Mouse (Mus musculus) CH12.LX (cell line): ENCODE results near the gene 2200002D01Rik. TPM values are rescaled to one million over a fixed set of nuclear protein-coding genes. Genes with fewer than 3 reads are reported as not detected.
A peak's percentile ranks its signal among the peaks of the same experiment; 100 is the strongest.

Experiments
- DNase-seq: peaks from one replicate; pipeline ENCODE4 v3.0.0-alpha.2; 2013; ENCODE audit errors: extremely low read depth
- H3K27ac ChIP-seq: 2 replicates; pipeline ENCODE4 v1.5.1; 2012; ENCODE audit warnings: low read depth, mild to moderate bottlenecking, control low read depth, moderate library complexity; ENCODE audit not compliant: insufficient read depth
- H3K27me3 ChIP-seq: replicated peaks from 2 replicates; pipeline ENCODE3; 2012; ENCODE audit warnings: inconsistent platforms
- H3K36me3 ChIP-seq, 2 experiments: replicated peaks in 1 of 2; 2 replicates each; pipeline versions ENCODE3 to v1.6.1; 2012; ENCODE audit warnings: inconsistent platforms in 1 of 2, low read length in 1 of 2, mild to moderate bottlenecking in 1 of 2, mixed read lengths in 1 of 2, moderate library complexity in 1 of 2; ENCODE audit not compliant: control insufficient read depth in 1 of 2, insufficient read depth in 1 of 2
- H3K4me1 ChIP-seq, 2 experiments: 2 replicates each; pipeline ENCODE4 v1.6.1; 2012; ENCODE audit warnings: inconsistent platforms in 1 of 2, moderate library complexity in 1 of 2; ENCODE audit not compliant: insufficient read depth in 2 of 2, control insufficient read depth in 1 of 2
- H3K4me2 ChIP-seq: 2 replicates; pipeline ENCODE4 v1.6.1; 2012; ENCODE audit warnings: low read depth, mild to moderate bottlenecking, control low read depth; ENCODE audit not compliant: poor library complexity, insufficient read depth, severe bottlenecking
- H3K4me3 ChIP-seq, 3 experiments: fragments of 150-350 bp in 1 of 3; sonication (generic) in 1 of 3; replicated peaks in 1 of 3; 2 replicates each; pipeline versions ENCODE3 to v1.5.1; 2011 to 2012; ENCODE audit warnings: low read depth in 2 of 3, low read length in 2 of 3, mild to moderate bottlenecking in 2 of 3, moderate library complexity in 2 of 3, control low read depth in 1 of 3, improper control_type of control experiment in 1 of 3, inconsistent platforms in 1 of 3, mixed read lengths in 1 of 3; ENCODE audit not compliant: poor library complexity in 1 of 3
- H3K79me2 ChIP-seq: replicated peaks from 2 replicates; pipeline ENCODE4 v1.6.1; 2012; ENCODE audit warnings: mild to moderate bottlenecking, moderate library complexity; ENCODE audit not compliant: control insufficient read depth, poor library complexity, insufficient read depth, severe bottlenecking; ENCODE audit errors: extremely low read depth
- H3K9ac ChIP-seq: 2 replicates; pipeline ENCODE4 v1.6.1; 2012; ENCODE audit warnings: low read depth, mild to moderate bottlenecking, control low read depth, moderate library complexity; ENCODE audit not compliant: insufficient read depth
- H3K9me3 ChIP-seq: replicated peaks from 2 replicates; pipeline ENCODE3; 2012; ENCODE audit warnings: low read length, inconsistent platforms, mixed read lengths
- CTCF ChIP-seq, 2 experiments: IDR thresholded peaks in 1 of 2; conservative IDR thresholded peaks in 1 of 2; 2 replicates each; pipeline ENCODE4 v1.5.1; 2011 to 2012; ENCODE audit warnings: low read depth in 2 of 2, low read length in 2 of 2, improper control_type of control experiment in 1 of 2, inconsistent platforms in 1 of 2, mild to moderate bottlenecking in 1 of 2, moderate library complexity in 1 of 2
- IRF4 ChIP-seq: IDR thresholded peaks from 2 replicates; pipeline ENCODE4 v1.6.1; 2014; ENCODE audit warnings: low read depth, mild to moderate bottlenecking, inconsistent platforms, low read length, improper control_type of control experiment
- KAT2A ChIP-seq: IDR thresholded peaks from 2 replicates; pipeline ENCODE4 v1.6.1; 2012; ENCODE audit warnings: low read length, improper control_type of control experiment, inconsistent platforms; ENCODE audit not compliant: insufficient replicate concordance
- MAFK ChIP-seq: IDR thresholded peaks from 2 replicates; pipeline ENCODE4 v1.6.1; 2011; ENCODE audit warnings: low read length, improper control_type of control experiment; ENCODE audit not compliant: insufficient replicate concordance
- RAD21 ChIP-seq: IDR thresholded peaks from 2 replicates; pipeline ENCODE4 v1.6.1; 2011; ENCODE audit warnings: low read depth, mild to moderate bottlenecking, low read length, improper control_type of control experiment, moderate library complexity
- RCOR1 ChIP-seq: conservative IDR thresholded peaks from 2 replicates; pipeline ENCODE4 v1.6.1; 2012; ENCODE audit warnings: low read depth, mild to moderate bottlenecking, inconsistent platforms, low read length, improper control_type of control experiment
- SMC3 ChIP-seq: IDR thresholded peaks from 2 replicates; pipeline ENCODE4 v1.6.1; 2011; ENCODE audit warnings: low read depth, low read length, improper control_type of control experiment
- TBP ChIP-seq: conservative IDR thresholded peaks from 2 replicates; pipeline ENCODE4 v1.6.1; 2011; ENCODE audit warnings: low read depth, low read length, improper control_type of control experiment
- UBTF ChIP-seq: IDR thresholded peaks from 2 replicates; pipeline ENCODE4 v1.6.1; 2012; ENCODE audit warnings: low read depth, mild to moderate bottlenecking, inconsistent platforms, low read length, improper control_type of control experiment, moderate library complexity
- ZC3H11A ChIP-seq: IDR thresholded peaks from 2 replicates; pipeline ENCODE4 v1.6.1; 2012; ENCODE audit warnings: low read depth, mild to moderate bottlenecking, inconsistent platforms, low read length, improper control_type of control experiment
- ZMIZ1 ChIP-seq: IDR thresholded peaks from 2 replicates; pipeline ENCODE4 v1.6.1; 2012; ENCODE audit warnings: low read depth, mild to moderate bottlenecking, inconsistent platforms, low read length, improper control_type of control experiment
- dilution Hi-C: fragments of 300-500 bp; cut with MboI; formaldehyde crosslinking; loops from 2 replicates; pipeline ENCODE4 v1.14.3; 2020; ENCODE audit warnings: low sequenced_read_pairs; ENCODE audit not compliant: extremely low pct_unique_long_range_greater_than_20kb, extremely low pct_ligation_motif_present
- in situ Hi-C: fragments of 300-500 bp; cut with MboI; formaldehyde crosslinking; loops from 3 replicates; pipeline ENCODE4 v1.14.3; 2019; ENCODE audit warnings: low sequenced_read_pairs, low pct_ligation_motif_present, low pct_unique_long_range_greater_than_20kb, mixed read lengths
- polyA plus RNA-seq: library from polyadenylated mRNA; unstranded; fragments of >175 nt; gene quantifications from 2 replicates; pipeline ENCODE4 v1.2.1, GENCODE M21; 2012; ENCODE audit warnings: low read depth; ENCODE audit not compliant: insufficient read length
- total RNA-seq, 2 experiments: library from RNA; depleted of rRNA; stranded (reverse); fragments of 300-350 nt in 1 of 2; fragments of >200 nt in 1 of 2; gene quantifications; 2 replicates each; pipeline ENCODE4 v1.2.3; 2012 to 2014

Gene 2200002D01Rik
- total and polyA plus RNA-seq, 3 experiments: 5.8 TPM; not detected in 2

DNA sequence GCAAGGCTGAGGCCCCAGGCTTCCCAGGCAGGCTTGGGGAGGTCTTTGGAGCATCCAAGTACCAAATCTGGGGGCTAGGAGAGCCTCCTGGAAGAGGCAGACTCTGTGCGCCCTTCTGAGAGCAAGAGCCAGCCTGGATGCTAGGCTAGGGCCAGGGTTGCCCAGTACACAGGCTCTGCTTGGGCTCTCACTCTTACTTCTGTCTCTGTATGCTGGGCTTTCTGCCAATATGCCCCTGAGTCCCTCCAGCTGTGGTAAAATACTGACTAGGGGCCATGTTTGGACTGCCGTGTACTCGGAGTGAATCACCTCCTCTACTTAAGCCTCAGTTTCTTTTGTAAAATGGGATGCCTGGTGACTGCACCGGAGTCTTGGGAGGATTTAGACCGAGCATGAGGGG lies 2.3 kb downstream of the 2200002D01Rik start:
- in situ Hi-C loops (loop anchor here (5.0 kb wide), 1 partner anchor 34 kb away; the partner anchor contains the start of gene Catsperg1), dilution Hi-C loops (no loop called here)
- H3K4me2 ChIP-seq: no peak overlapping the region
- no peaks in the 10 kb centered on the region for H3K9me3 ChIP-seq
- TF ChIP-seq IRF4 (no peak), KAT2A (no peak), ZMIZ1 (no peak)
- no peak overlapping the region for H3K4me3 ChIP-seq
- H3K4me1 ChIP-seq: peaks cover 0 to 6% of the 10 kb centered on the region in 2 experiments; a peak in 1 of 4 replicates
- H3K79me2 ChIP-seq: no peaks in the 10 kb centered on the region
- no peak overlapping the region for H3K9ac ChIP-seq
- no peak overlapping the region for H3K27ac ChIP-seq
- H3K36me3 ChIP-seq: peaks cover 29 to 68% of the 10 kb centered on the region in 2 experiments
- no peak for DNase-seq
- H3K27me3 ChIP-seq: no peaks in the 10 kb centered on the region

DNA sequence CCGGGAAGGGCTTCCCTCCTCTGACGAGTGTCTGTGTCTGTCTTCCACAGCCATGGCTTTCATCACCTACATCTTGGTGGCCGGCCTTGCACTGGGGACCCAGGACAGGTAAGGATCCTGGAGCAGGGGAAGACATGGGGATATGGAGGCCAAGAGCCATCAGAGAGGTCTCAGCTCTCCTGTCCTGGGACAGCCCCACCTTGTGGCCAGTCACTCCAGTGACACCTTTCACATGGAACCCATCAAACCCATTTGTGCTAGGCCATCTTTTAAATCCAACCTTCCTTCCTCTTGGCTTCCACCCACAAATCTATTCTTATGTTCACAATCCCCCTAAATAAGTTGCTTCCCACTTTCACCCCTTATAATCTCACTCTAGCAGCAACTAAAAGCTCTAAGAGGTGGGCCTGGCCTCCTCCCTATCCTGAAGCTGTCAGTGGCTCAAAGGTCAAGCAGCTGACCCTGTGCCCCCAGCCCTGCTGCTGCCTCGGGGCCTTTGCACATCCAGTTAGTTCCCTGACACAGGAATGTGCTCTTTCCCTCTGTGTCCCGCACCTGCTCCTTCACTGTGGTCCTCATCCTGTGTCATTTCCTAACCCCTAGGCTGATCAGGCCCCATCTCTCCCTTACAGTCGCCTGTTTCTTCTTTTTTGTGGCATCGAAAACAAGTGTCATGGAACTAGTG lies 3.4 kb downstream of the 2200002D01Rik start:
- H3K4me3 ChIP-seq: no peak overlapping the region
- dilution Hi-C loops: no loop called here
- in situ Hi-C loops: loop anchor here (5.0 kb wide), 1 partner anchor 33 kb away; the partner anchor contains the start of gene Catsperg1
- H3K27ac ChIP-seq: no peak overlapping the region
- peaks cover 0 to 7% of the 10 kb centered on the region in 2 experiments; a peak in 1 of 4 replicates for H3K4me1 ChIP-seq
- H3K9me3 ChIP-seq: no peaks in the 10 kb centered on the region
- no peak overlapping the region for H3K9ac ChIP-seq
- TF ChIP-seq SMC3 (peak; percentile 85), RCOR1 (no peak), TBP (no peak), CTCF (conservative IDR thresholded peaks at IDR 0.05 in 1 of 2, IDR thresholded peaks at IDR 0.05 in 1 of 2; ENCODE audit: low read depth in 2 of 2, low read length in 2 of 2) (peak; percentile 50 to 77), MAFK (no peak), ZC3H11A (no peak), RAD21 (peak; percentile 53), UBTF (no peak)
- DNase-seq: peak; percentile 41
- H3K36me3 ChIP-seq: peaks cover 29 to 73% of the 10 kb centered on the region in 2 experiments
- no peak overlapping the region for H3K4me2 ChIP-seq
- no peaks in the 10 kb centered on the region; the same call in 1 of the 2 replicates for H3K79me2 ChIP-seq
- H3K27me3 ChIP-seq: no peaks in the 10 kb centered on the region
